Mouse (Mus musculus): ENCODE measurements around the gene Crocc2. TPM values are rescaled to one million over a fixed set of nuclear protein-coding genes. Genes with fewer than 3 reads are reported as not detected.

Gene Crocc2
- total RNA-seq (2021), result under 1 TPM; 0.19 to 0.37 TPM

- intact Hi-C loops (cut with DNase I), result no loop called here
- no peak for DNase-seq
These were observed at the start of gene Crocc2 for GRCm38 (mm10) chr1:93168295-93168775. TSS of gene Crocc2 (plus strand) at chr1:93168725.

GRCm38 (mm10) chr1:93118816-93119215, 49.7 kb upstream of the Crocc2 start:
- no peak for DNase-seq
- intact Hi-C loops (cut with DNase I), result no loop called here

- DNase-seq, result no peak
- intact Hi-C loops (cut with DNase I), result no loop called here
These were observed 45.2 kb upstream of the Crocc2 start for GRCm38 (mm10) chr1:93123179-93123854.

- no peak for DNase-seq
- intact Hi-C loops (cut with DNase I), result loop anchor here (2.0 kb wide), 1 partner anchor 169 kb away; no protein-coding TSS in a partner anchor
These were observed 44.5 kb upstream of the Crocc2 start for GRCm38 (mm10) chr1:93124066-93124465.

- DNase-seq, result peak; percentile 25 to 29
- intact Hi-C loops (cut with DNase I), result loop anchor here (2.0 kb wide), 1 partner anchor 170 kb away; no protein-coding TSS in a partner anchor
These were observed 43.3 kb upstream of the Crocc2 start for GRCm38 (mm10) chr1:93125256-93125655.

GRCm38 (mm10) chr1:93128209-93128608, 40.3 kb upstream of the Crocc2 start:
- intact Hi-C loops (cut with DNase I), result no loop called here
- DNase-seq, result no peak

GRCm38 (mm10) chr1:93128710-93129349, 39.7 kb upstream of the Crocc2 start:
- intact Hi-C loops (cut with DNase I), result no loop called here
- DNase-seq, result peak; percentile 59 to 78

- intact Hi-C loops (cut with DNase I), result no loop called here
- no peak for DNase-seq
These were observed 38.1 kb upstream of the Crocc2 start for GRCm38 (mm10) chr1:93130242-93130983.

GRCm38 (mm10) chr1:93132676-93133075, 35.8 kb upstream of the Crocc2 start:
- intact Hi-C loops (cut with DNase I), result no loop called here
- DNase-seq, result no peak

GRCm38 (mm10) chr1:93135036-93135526, 33.4 kb upstream of the Crocc2 start, which contains the start of gene Agxt:
TSS of gene Agxt (plus strand) at chr1:93135240.
- no peak for DNase-seq
- intact Hi-C loops (cut with DNase I), result no loop called here

GRCm38 (mm10) chr1:93138534-93138933, 30.0 kb upstream of the Crocc2 start:
- DNase-seq, result peak; percentile 14 to 24
- intact Hi-C loops (cut with DNase I), result no loop called here

- intact Hi-C loops (cut with DNase I), result no loop called here
- peak; percentile 42 to 52 for DNase-seq
These were observed 28.8 kb upstream of the Crocc2 start for GRCm38 (mm10) chr1:93139713-93140112.

GRCm38 (mm10) chr1:93142871-93143270, 25.7 kb upstream of the Crocc2 start:
- intact Hi-C loops (cut with DNase I), result no loop called here
- DNase-seq, result no peak

GRCm38 (mm10) chr1:93144176-93144575, 24.3 kb upstream of the Crocc2 start:
- DNase-seq, result peak; percentile 66 to 72
- intact Hi-C loops (cut with DNase I), result no loop called here

GRCm38 (mm10) chr1:93150907-93151661, 17.4 kb upstream of the Crocc2 start:
- intact Hi-C loops (cut with DNase I), result no loop called here
- DNase-seq, result no peak

GRCm38 (mm10) chr1:93157566-93157965, 11.0 kb upstream of the Crocc2 start:
- no peak for DNase-seq

GRCm38 (mm10) chr1:93158916-93159315, 9.6 kb upstream of the Crocc2 start:
- intact Hi-C loops (cut with DNase I), result no loop called here
- no peak for DNase-seq

More at GRCm38 (mm10) chr1:93157566-93157965, 11.0 kb upstream of the Crocc2 start:
- intact Hi-C loops (cut with DNase I), result no loop called here

GRCm38 (mm10) chr1:93159566-93160500, 8.7 kb upstream of the Crocc2 start:
- intact Hi-C loops (cut with DNase I), result no loop called here
- no peak for DNase-seq

- DNase-seq, result no peak
- intact Hi-C loops (cut with DNase I), result no loop called here
These were observed 7.9 kb upstream of the Crocc2 start, which contains the start of gene 2310007B03Rik for GRCm38 (mm10) chr1:93160501-93161133. TSS of gene 2310007B03Rik (minus strand) at chr1:93160948.
